Mouse (Mus musculus): ENCODE measurements at regions not wholly inside any gene's neighbourhood (a gene's known extent, or its start where the extent isn't known, plus 50 kb on each side); places are given as distances from the start of the nearest gene placed in this dataset.

GRCm38 (mm10) chr17:54563291-54563964 lies 264.6 kb upstream of the Slc5a7 start:
- Histone ChIP-seq H3K27me3 (replicated peaks) (no peaks in the 10 kb centered on the region), H3K9me3 (no peaks in the 10 kb centered on the region), H3K36me3 (no peaks in the 10 kb centered on the region), H3K27ac (no peak overlapping the region), H3K4me3 (replicated peaks) (no peak overlapping the region), H3K9ac (no peak overlapping the region), H3K4me1 (no peaks in the 10 kb centered on the region), H3K4me2 (no peak overlapping the region)
- 44% methylated on average over 2 of the region's 2 CpGs for WGBS
- ATAC-seq (ENCODE audit: insufficient read depth, low FRiP score, low read depth): peak; percentile 75; the same call in 1 of the 2 replicates
